Mouse (Mus musculus) hindbrain, embryonic 13.5 days (tissue): ENCODE data around the gene Pde4d. TPM values are rescaled to one million over a fixed set of nuclear protein-coding genes. Genes with fewer than 3 reads are reported as not detected.

ENCODE experiments used
- ATAC-seq: fragments of 200-750 bp; cut with Nextera tagmentation; 2 replicates; pipeline ENCODE4 v1.8.0; 2017; ENCODE audit warnings: moderate TSS enrichment; ENCODE audit not compliant: low FRiP score
- H3K27ac ChIP-seq: fragments of 300-500 bp; sonication (generic); 2 replicates; pipeline ENCODE4 v1.5.1; 2015; ENCODE audit warnings: inconsistent platforms, mild to moderate bottlenecking, moderate library complexity
- H3K27me3 ChIP-seq: fragments of 300-500 bp; sonication (generic); 2 replicates; pipeline ENCODE4 v1.6.1; 2015; ENCODE audit warnings: mild to moderate bottlenecking, inconsistent platforms
- H3K36me3 ChIP-seq: fragments of 300-500 bp; sonication (generic); 2 replicates; pipeline ENCODE4 v1.6.1; 2015; ENCODE audit warnings: mild to moderate bottlenecking, inconsistent platforms
- H3K4me1 ChIP-seq: fragments of 300-500 bp; sonication (generic); replicated peaks from 2 replicates; pipeline ENCODE4 v1.6.1; 2015; ENCODE audit warnings: inconsistent platforms
- H3K4me2 ChIP-seq: fragments of 300-500 bp; sonication (generic); 2 replicates; pipeline ENCODE4 v1.6.1; 2015; ENCODE audit warnings: inconsistent platforms, mild to moderate bottlenecking, moderate library complexity
- H3K4me3 ChIP-seq: fragments of 300-500 bp; sonication (generic); 2 replicates; pipeline ENCODE4 v1.5.1; 2015; ENCODE audit warnings: mild to moderate bottlenecking, inconsistent platforms
- H3K9ac ChIP-seq: fragments of 300-500 bp; sonication (generic); 2 replicates; pipeline ENCODE4 v1.6.1; 2015; ENCODE audit warnings: mild to moderate bottlenecking, inconsistent platforms
- H3K9me3 ChIP-seq: fragments of 300-500 bp; sonication (generic); 2 replicates; pipeline ENCODE4 v1.6.1; 2016; ENCODE audit warnings: inconsistent platforms
- WGBS: fragments of 180-500 bp; shearing (Covaris S2); methylation state at CpG from one replicate; pipeline ENCODE4 v1.1.7; 2015; 5-methylcytosine and 5-hydroxymethylcytosine counted together
- polyA plus RNA-seq: library from polyadenylated mRNA; unstranded; fragments of >200 nt; fragmentation: Nextera tagmentation; extraction: Ambion mirVana; gene quantifications from 2 replicates; pipeline ENCODE4 v1.2.1, GENCODE M21; 2015

The Pde4d gene
- polyA plus RNA-seq, 1 experiment from 2014 or later: 18.6 TPM

DNA sequence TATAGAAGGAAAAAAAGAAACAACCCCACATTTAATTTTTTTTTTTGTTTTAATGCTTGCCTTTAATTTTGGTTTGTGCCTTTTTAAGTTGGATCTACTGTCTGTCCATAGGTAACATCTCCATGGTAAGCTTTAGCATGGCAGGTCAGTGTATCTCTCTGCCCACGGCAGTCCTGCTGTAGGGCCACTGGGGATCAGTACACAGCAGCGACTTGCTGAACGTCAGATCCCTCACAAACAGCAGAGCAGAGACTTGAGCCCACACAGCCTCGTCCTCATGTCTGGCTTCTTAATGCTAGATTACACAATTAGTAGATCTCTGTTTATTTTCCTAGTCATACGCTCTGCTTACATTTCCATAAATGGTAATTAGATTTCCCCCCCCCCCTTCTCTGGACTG, 782.8 kb downstream of the Pde4d start:
- Histone ChIP-seq H3K36me3 (no peaks in the 10 kb centered on the region), H3K27ac (no peak overlapping the region), H3K4me2 (no peak overlapping the region), H3K9ac (no peak overlapping the region), H3K9me3 (no peaks in the 10 kb centered on the region), H3K27me3 (no peaks in the 10 kb centered on the region), H3K4me1 (peaks cover 12% of the 10 kb centered on the region), H3K4me3 (no peak overlapping the region)
- ATAC-seq: no peak
- 62% methylated on average over 5 of the region's 5 CpGs for WGBS

DNA sequence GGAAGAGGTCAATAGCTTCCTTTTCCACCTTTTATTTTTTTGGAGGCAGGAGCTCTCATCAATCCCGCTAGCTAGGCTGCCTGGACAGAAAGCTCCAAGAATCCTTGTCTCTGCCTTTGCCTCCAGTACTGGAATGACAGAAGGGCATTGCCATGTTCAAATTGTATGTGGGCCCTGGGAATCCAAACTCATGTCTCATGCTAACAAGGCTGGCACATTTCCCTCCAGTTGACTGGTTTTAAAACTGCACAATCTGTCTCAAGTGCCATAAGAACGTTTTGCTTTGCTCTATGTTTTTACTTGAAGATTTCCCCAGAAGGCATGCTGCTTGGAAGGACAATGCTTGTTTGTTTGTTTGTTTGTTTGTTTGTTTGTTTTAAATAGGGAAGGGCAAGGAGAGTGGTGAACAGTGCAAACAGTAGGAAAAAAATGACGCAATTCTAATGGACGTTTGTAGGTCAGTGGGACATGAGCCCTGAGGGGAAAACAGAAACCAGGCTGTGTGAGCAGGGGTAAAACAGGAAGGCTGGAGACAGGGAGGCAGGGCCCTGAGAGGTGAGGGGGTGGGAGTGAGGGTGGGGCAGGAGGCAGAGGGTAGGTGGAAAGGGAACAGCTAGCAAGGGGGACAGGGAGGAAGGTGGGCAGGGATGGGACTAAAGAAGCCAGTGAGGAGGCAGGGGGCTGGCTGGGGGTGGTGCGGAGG, 784.3 kb downstream of the Pde4d start:
- Histone ChIP-seq H3K27me3 (no peaks in the 10 kb centered on the region), H3K36me3 (no peaks in the 10 kb centered on the region), H3K4me3 (no peak overlapping the region), H3K27ac (no peak overlapping the region), H3K4me2 (no peak overlapping the region), H3K9me3 (no peaks in the 10 kb centered on the region), H3K4me1 (peaks cover 12% of the 10 kb centered on the region), H3K9ac (no peak overlapping the region)
- WGBS: 59% methylated on average over 5 of the region's 5 CpGs
- no peak for ATAC-seq

DNA sequence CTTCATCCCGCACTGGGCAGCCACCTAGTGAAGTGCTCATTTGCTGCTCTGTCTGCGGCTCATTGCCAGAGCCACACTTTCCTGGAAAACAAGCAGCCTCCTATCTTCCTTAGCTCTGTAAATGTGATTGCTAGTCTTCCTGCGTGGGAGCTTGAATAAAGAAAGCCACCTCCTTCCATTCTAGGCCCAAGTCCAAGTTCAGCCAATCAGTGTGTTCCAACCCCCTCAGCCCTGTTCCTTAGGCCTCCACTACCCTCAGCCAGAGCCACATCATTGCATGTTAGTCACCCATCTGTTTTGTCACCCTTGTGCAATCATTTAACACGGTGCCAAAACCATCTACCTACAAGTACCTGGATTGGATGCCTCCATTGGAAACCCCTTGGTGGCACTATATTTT, 786.3 kb downstream of the Pde4d start:
- no peak for ATAC-seq
- no peaks in the 10 kb centered on the region for H3K36me3 ChIP-seq
- 91% methylated on average over 4 of the region's 4 CpGs for WGBS
- no peaks in the 10 kb centered on the region for H3K27me3 ChIP-seq
- H3K9ac ChIP-seq: no peak overlapping the region
- H3K4me1 ChIP-seq: peaks cover 12% of the 10 kb centered on the region; the same call in 1 of the 2 replicates
- no peaks in the 10 kb centered on the region for H3K9me3 ChIP-seq
- no peak overlapping the region for H3K4me2 ChIP-seq
- no peak overlapping the region for H3K4me3 ChIP-seq
- no peak overlapping the region for H3K27ac ChIP-seq

DNA sequence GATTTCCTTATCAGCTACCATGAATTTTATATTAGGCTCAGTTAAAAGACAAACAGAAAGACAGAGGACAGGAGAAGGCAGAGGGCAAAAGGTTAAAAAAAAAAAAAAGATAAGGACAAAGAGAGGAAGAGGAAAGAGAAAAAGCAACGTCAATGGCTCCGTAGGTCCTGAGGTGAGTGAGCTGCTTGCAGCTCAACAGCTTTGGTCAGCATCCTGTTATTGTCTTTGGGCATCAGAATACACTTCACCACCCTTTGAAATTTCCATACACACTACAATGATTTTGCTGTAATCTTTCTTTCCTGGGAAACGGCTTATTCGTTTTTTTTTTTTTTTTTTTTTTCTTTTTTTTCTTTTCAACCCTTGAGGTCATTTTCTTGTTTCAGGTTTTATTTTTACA, 788.9 kb downstream of the Pde4d start:
- Histone ChIP-seq H3K27me3 (no peaks in the 10 kb centered on the region), H3K36me3 (no peaks in the 10 kb centered on the region), H3K4me3 (no peak overlapping the region), H3K9me3 (no peaks in the 10 kb centered on the region), H3K27ac (no peak overlapping the region), H3K9ac (no peak overlapping the region), H3K4me2 (no peak overlapping the region), H3K4me1 (peaks cover 15% of the 10 kb centered on the region)
- 65% methylated on average over 4 of the region's 4 CpGs for WGBS
- ATAC-seq: no peak

DNA sequence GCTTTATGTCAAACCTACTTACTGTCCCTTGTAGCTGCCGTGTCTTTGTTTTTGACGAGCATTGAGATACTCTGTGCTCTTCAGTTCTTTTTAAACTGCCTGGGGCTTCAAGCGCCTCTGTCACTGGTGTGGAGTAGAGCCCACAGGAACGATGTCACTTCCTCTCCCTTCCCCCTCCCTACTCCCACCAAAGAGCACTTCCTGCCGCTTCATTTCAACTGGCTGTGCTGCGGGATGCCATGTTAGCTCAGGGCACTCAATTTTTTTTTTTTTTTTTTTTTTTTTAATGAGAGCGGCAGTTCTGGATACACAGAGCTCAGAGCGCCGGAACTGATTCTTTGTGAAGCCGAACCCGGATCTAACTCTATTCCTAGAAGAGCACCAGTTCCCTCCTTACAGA, 789.5 kb downstream of the Pde4d start:
- 71% methylated on average over 11 of the region's 11 CpGs for WGBS
- peaks cover 11% of the 10 kb centered on the region for H3K4me1 ChIP-seq
- ATAC-seq: no peak
- H3K9me3 ChIP-seq: no peaks in the 10 kb centered on the region
- no peaks in the 10 kb centered on the region for H3K27me3 ChIP-seq
- H3K9ac ChIP-seq: no peak overlapping the region
- H3K4me3 ChIP-seq: no peak overlapping the region
- H3K36me3 ChIP-seq: no peaks in the 10 kb centered on the region
- no peak overlapping the region for H3K27ac ChIP-seq
- H3K4me2 ChIP-seq: no peak overlapping the region

DNA sequence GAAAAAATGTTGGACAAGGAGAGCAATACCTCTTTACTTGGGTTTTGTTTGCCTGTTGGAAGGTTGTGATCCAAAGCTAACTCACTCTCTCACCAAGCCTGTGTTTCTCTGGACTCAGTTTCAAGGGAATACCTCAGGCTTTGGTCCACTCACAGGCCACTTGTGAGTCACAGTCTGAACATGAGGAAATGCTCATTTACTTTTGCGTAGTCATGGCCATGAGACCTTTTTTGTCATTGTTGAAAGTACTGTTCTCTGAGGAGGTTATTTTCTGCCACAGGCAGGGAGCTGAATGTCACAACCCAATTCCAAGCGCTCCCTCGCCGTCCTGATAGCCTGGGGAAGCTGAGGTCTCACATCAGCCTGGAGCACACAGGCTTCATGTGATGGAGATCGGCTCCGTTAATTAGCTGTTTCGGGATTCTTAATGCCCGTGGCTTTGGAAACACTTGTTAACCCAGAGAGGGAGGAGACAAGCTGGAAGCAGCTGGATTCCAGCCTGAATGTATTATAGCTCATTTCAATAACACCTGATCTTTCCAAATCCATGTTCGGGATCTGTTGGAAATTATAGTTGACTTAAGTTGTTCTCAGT, 792.8 kb downstream of the Pde4d start:
- Histone ChIP-seq H3K4me3 (no peak overlapping the region), H3K27ac (no peak overlapping the region), H3K9ac (no peak overlapping the region), H3K9me3 (no peaks in the 10 kb centered on the region), H3K4me1 (peaks cover 8% of the 10 kb centered on the region), H3K27me3 (no peaks in the 10 kb centered on the region), H3K4me2 (no peak overlapping the region), H3K36me3 (no peaks in the 10 kb centered on the region)
- ATAC-seq: no peak
- 64% methylated on average over 9 of the region's 9 CpGs for WGBS

DNA sequence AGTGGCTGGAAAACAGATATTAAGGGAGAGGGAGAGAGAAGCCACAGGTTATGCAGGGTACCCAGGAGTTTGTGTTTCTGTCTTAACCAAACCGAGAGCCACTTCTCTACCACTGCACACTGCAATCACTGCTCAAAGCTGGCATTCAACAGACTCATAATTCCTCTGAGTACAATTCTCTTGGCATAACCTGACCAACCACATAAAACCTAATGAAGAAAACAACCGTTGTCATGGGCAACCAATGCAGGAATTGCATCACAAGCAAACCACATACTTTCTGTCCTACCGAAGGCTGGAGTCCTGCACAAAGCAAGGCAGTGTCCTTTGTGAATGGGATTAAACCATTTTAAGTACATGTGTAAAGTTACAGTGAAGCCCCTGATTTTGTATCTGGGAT, 793.4 kb downstream of the Pde4d start:
- Histone ChIP-seq H3K36me3 (no peaks in the 10 kb centered on the region), H3K9ac (no peak overlapping the region), H3K4me1 (peaks cover 8% of the 10 kb centered on the region), H3K9me3 (no peaks in the 10 kb centered on the region), H3K27me3 (no peaks in the 10 kb centered on the region), H3K4me2 (no peak overlapping the region), H3K27ac (no peak overlapping the region), H3K4me3 (no peak overlapping the region)
- WGBS: 63% methylated on average over 3 of the region's 3 CpGs
- ATAC-seq: no peak

DNA sequence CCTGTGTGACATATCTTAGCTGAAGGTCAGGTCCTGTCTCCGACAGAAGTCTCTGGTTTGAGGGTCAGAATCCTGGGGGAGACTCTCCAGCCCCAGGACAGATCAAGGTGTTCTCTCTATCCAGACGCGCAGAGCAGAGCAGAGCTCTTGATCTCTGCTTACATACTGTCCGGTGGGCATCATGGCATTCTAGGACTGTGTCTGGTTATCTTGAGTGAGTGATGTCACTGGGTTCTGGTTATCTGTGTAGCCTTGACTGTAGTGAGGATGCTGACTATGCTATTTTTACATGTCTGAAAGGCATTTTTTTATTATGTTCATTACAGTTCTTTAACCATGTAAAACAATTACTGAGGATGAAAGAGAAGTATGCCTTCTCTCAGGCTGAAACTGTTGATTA, 797.3 kb downstream of the Pde4d start:
- H3K36me3 ChIP-seq: no peaks in the 10 kb centered on the region
- no peak overlapping the region for H3K27ac ChIP-seq
- H3K4me1 ChIP-seq: peaks cover 8% of the 10 kb centered on the region
- no peak overlapping the region for H3K9ac ChIP-seq
- no peak overlapping the region for H3K4me2 ChIP-seq
- no peaks in the 10 kb centered on the region for H3K27me3 ChIP-seq
- no peaks in the 10 kb centered on the region for H3K9me3 ChIP-seq
- no peak overlapping the region for H3K4me3 ChIP-seq
- WGBS: 93% methylated on average over 4 of the region's 4 CpGs
- ATAC-seq: no peak

DNA sequence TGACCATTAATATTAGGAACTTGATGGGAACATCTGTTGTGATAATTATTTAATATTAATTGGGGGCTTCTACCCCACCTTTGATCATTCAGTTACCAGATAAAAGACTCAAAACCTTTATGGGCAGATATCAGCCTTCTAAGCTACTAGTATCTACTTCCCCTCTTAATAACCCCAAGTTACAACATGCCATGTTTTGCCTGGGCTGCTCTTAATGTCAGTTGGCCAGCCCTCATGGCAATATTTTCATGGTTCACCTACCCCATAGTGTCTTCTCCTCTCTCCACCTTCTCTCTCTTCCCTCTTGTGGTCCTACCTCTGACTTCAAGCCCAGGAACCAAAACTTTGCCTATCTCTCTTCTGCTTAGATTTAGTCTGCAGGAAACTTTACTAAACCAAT, 799.6 kb downstream of the Pde4d start:
- no peaks in the 10 kb centered on the region for H3K27me3 ChIP-seq
- H3K4me3 ChIP-seq: no peak overlapping the region
- no peaks in the 10 kb centered on the region for H3K9me3 ChIP-seq
- H3K4me2 ChIP-seq: no peak overlapping the region
- H3K4me1 ChIP-seq: no peaks in the 10 kb centered on the region
- no peak overlapping the region for H3K27ac ChIP-seq
- H3K36me3 ChIP-seq: no peaks in the 10 kb centered on the region
- H3K9ac ChIP-seq: no peak overlapping the region
- ATAC-seq: no peak

DNA sequence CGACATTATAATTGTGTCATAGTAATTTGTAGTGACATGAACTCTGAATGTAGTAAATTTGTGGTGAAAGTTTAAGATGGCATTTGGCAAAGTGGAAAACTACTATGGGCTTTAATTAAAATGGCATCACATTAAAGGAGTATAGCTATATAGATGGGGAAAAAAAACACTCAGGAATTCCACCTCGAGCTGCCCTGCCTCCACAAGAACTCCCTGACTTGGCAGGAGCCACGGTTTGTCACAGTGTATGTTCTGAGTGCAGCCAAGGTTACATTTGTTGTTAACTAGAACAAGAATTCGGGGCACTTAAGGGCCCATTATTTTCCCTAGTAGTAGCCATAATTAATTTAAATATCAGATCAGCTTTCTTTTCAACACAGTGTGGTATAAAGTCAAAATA, 805.9 kb downstream of the Pde4d start:
- no peak for ATAC-seq
- Histone ChIP-seq H3K27ac (no peak overlapping the region), H3K36me3 (no peaks in the 10 kb centered on the region), H3K9me3 (no peaks in the 10 kb centered on the region), H3K4me1 (peaks cover 7% of the 10 kb centered on the region), H3K9ac (no peak overlapping the region), H3K27me3 (no peaks in the 10 kb centered on the region), H3K4me3 (no peak overlapping the region), H3K4me2 (no peak overlapping the region)
- 65% methylated on average over 4 of the region's 4 CpGs for WGBS

DNA sequence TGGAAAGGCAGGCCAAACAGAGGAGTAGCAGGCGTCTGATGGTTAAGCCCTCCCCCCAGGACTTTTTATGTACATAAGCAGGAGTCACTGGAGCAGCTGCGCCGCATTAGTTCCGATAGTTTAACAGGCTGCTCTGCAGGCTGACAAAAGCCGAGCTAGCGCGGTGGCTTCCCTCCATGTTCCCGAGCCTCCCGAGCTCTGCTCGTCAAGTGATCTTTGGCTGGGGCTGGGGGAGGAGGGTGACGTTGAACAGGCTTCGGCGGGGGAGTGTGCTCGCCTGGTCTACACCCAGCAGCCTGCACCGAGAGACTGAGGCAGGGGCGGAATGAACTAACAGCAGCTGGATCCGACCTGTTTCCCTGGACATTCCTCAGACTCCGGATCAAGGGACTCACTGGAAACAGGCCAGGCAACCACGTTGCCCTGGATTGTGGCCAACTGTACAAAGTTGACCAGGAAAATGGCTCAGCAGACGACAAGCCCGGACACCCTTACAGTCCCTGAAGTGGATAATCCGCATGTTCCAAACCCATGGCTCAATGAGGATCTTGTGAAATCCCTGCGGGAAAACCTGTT, 810.6 kb downstream of the Pde4d start:
- peak overlapping the region; percentile 76 for H3K9ac ChIP-seq
- no peaks in the 10 kb centered on the region for H3K27me3 ChIP-seq
- H3K4me1 ChIP-seq: peaks cover 14% of the 10 kb centered on the region
- H3K4me2 ChIP-seq: peak overlapping the region; percentile 66
- no peaks in the 10 kb centered on the region for H3K36me3 ChIP-seq
- WGBS: under 1% methylated on average over 23 of the region's 23 CpGs
- peak overlapping the region; percentile 50 for H3K4me3 ChIP-seq
- ATAC-seq: peak; percentile 90
- H3K9me3 ChIP-seq: no peaks in the 10 kb centered on the region
- peak overlapping the region; percentile 77 for H3K27ac ChIP-seq

DNA sequence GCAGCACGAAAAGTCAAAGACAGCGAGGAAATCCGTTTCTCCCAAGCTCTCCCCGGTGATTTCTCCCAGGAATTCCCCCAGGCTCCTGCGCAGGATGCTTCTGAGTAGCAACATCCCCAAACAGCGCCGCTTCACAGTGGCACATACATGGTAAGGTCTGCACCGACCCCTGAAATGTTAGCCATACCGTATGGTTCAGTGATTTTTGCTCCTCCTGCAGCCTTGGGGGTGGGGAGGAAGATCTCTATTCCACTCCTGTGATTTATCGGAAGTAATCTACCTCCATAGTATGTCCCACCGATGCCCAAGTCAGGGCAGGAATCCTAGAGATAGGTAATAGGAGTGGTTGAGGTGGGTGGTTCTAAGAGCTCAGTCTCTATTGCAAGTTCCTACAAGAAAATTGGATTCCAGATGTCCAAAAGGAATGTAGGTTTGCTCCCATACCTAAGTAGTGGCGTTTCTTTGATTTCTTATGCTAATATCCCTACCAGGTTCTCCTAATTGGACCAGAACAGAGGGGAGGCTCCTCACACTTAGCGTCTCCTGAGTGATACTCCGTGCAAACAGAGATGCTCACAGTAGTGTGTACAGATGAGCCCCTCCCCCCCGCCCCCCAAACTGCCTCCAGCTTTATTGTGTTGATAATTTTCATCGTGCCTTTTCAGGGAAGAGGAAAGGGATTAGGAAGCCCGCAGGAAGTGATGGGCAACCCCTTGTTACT, 811.2 kb downstream of the Pde4d start:
- peak overlapping the region; percentile 76 for H3K9ac ChIP-seq
- H3K4me1 ChIP-seq: peaks cover 14% of the 10 kb centered on the region
- H3K27me3 ChIP-seq: no peaks in the 10 kb centered on the region
- peak overlapping the region; percentile 50 for H3K4me3 ChIP-seq
- H3K27ac ChIP-seq: peak overlapping the region; percentile 77
- H3K4me2 ChIP-seq: peak overlapping the region; percentile 66
- H3K36me3 ChIP-seq: no peaks in the 10 kb centered on the region
- 2% methylated on average over 17 of the region's 17 CpGs for WGBS
- no peaks in the 10 kb centered on the region for H3K9me3 ChIP-seq
- ATAC-seq: peak; percentile 68
